Mouse (Mus musculus) hindbrain, embryonic 12.5 days (tissue): ENCODE results near the gene Hmgxb4. TPM values are rescaled to one million over a fixed set of nuclear protein-coding genes. Genes with fewer than 3 reads are reported as not detected.

Experiments
- polyA plus RNA-seq: library from polyadenylated mRNA; unstranded; fragments of >200 nt; fragmentation: Nextera tagmentation; extraction: Ambion mirVana; gene quantifications from 2 replicates; pipeline ENCODE4 v1.2.1, GENCODE M21; 2016

Hmgxb4 gene
- polyA plus RNA-seq, 1 experiment from 2014 or later, result 41.3 TPM

Other genes with a start within 250 kb of the Hmgxb4 start
- gene Isx, start 120.2 kb upstream of the Hmgxb4 start, polyA plus RNA-seq, result not detected in 2 replicates
- gene Tom1, start 40.3 kb downstream of the Hmgxb4 start, polyA plus RNA-seq, result 28.1 and 28.8 TPM in 2 replicates
- gene Hmox1, start 100.3 kb downstream of the Hmgxb4 start, polyA plus RNA-seq, result 18.7 and 19.6 TPM in 2 replicates
- gene Mcm5, start 116.2 kb downstream of the Hmgxb4 start, polyA plus RNA-seq, result 98.7 and 105 TPM in 2 replicates
- gene Rasd2, start 220.6 kb downstream of the Hmgxb4 start, polyA plus RNA-seq, result 0.79 and 0.96 TPM in 2 replicates